Mouse (Mus musculus) forebrain, embryonic 12.5 days (tissue): ENCODE data around the gene Olfr1055. TPM values are rescaled to one million over a fixed set of nuclear protein-coding genes. Genes with fewer than 3 reads are reported as not detected.
"Not testable (repeated sequence)": the region's sequence is repeated elsewhere in the genome, so short reads cannot be mapped to it uniquely, and the experiment has no call there.

Experiments
- ATAC-seq: fragments of 200-750 bp; cut with Nextera tagmentation; 2 replicates; pipeline ENCODE4 v1.8.0; 2017; ENCODE audit warnings: moderate TSS enrichment; ENCODE audit not compliant: low FRiP score
- H3K27ac ChIP-seq: fragments of 300-500 bp; sonication (generic); 2 replicates; pipeline ENCODE4 v1.5.1; 2016; ENCODE audit warnings: mild to moderate bottlenecking
- H3K27me3 ChIP-seq: fragments of 300-500 bp; sonication (generic); 2 replicates; pipeline ENCODE4 v1.6.1; 2016; ENCODE audit warnings: mild to moderate bottlenecking
- H3K36me3 ChIP-seq: fragments of 300-500 bp; sonication (generic); replicated peaks from 2 replicates; pipeline ENCODE4 v1.6.1; 2016; ENCODE audit warnings: mild to moderate bottlenecking
- H3K4me1 ChIP-seq: fragments of 300-500 bp; sonication (generic); 2 replicates; pipeline ENCODE4 v1.6.1; 2016
- H3K4me2 ChIP-seq: fragments of 300-500 bp; sonication (generic); 2 replicates; pipeline ENCODE4 v1.6.1; 2016; ENCODE audit warnings: mild to moderate bottlenecking, moderate library complexity
- H3K4me3 ChIP-seq: fragments of 300-500 bp; sonication (generic); replicated peaks from 2 replicates; pipeline ENCODE4 v1.5.1; 2016; ENCODE audit warnings: mild to moderate bottlenecking
- H3K9ac ChIP-seq: fragments of 300-500 bp; sonication (generic); 2 replicates; pipeline ENCODE4 v1.6.1; 2016; ENCODE audit warnings: mild to moderate bottlenecking
- H3K9me3 ChIP-seq: fragments of 300-500 bp; sonication (generic); 2 replicates; pipeline ENCODE4 v1.6.1; 2016
- WGBS: fragments of 180-500 bp; shearing (Covaris S2); methylation state at CpG from one replicate; pipeline ENCODE4 v1.1.7; 2016; 5-methylcytosine and 5-hydroxymethylcytosine counted together
- polyA plus RNA-seq: library from polyadenylated mRNA; unstranded; fragments of >200 nt; fragmentation: Nextera tagmentation; extraction: Ambion mirVana; gene quantifications from 2 replicates; pipeline ENCODE4 v1.2.1, GENCODE M21; 2016

The Olfr1055 gene
- not detected in 2 replicates for polyA plus RNA-seq

GRCm38 (mm10) chr2:86350184-86350583 is at the start of gene Olfr1055:
Gene Olfr1055, minus strand, starts transcription at chr2:86350284.
- Histone ChIP-seq H3K4me1 (no peaks in the 10 kb centered on the region), H3K9ac (no peak within 1 kb of the TSS), H3K36me3 (no peaks in the 10 kb centered on the region), H3K27ac (no peak within 1 kb of the TSS), H3K9me3 (no peaks in the 10 kb centered on the region), H3K4me3 (no peak within 1 kb of the TSS), H3K27me3 (no peaks in the 10 kb centered on the region), H3K4me2 (no peak within 1 kb of the TSS)
- WGBS = 94% methylated on average over 5 of the region's 5 CpGs
- ATAC-seq = no peak

GRCm38 (mm10) chr2:86395114-86395513 is 45.0 kb upstream of the Olfr1055 start:
- no peaks in the 10 kb centered on the region for H3K36me3 ChIP-seq
- no peak overlapping the region for H3K9ac ChIP-seq
- H3K4me3 ChIP-seq = no peak overlapping the region
- no peak overlapping the region for H3K4me2 ChIP-seq
- no peak overlapping the region for H3K27ac ChIP-seq
- no peaks in the 10 kb centered on the region for H3K9me3 ChIP-seq
- WGBS = 83% methylated on average over 2 of the region's 2 CpGs
- H3K4me1 ChIP-seq = no peaks in the 10 kb centered on the region
- no peak for ATAC-seq
- H3K27me3 ChIP-seq = no peaks in the 10 kb centered on the region

- not testable (repeated sequence) for H3K4me2 ChIP-seq
Observed at GRCm38 (mm10) chr2:86388461-86388860, 38.4 kb upstream of the Olfr1055 start, which contains the start of gene Olfr1058. Gene Olfr1058, minus strand, starts transcription at chr2:86388561.

GRCm38 (mm10) chr2:86378293-86378692 is 28.2 kb upstream of the Olfr1055 start, which contains the start of gene Olfr1057:
Gene Olfr1057, minus strand, starts transcription at chr2:86378393.
- no peak for ATAC-seq
- H3K27me3 ChIP-seq = no peaks in the 10 kb centered on the region
- no peak within 1 kb of the TSS for H3K9ac ChIP-seq
- H3K4me2 ChIP-seq = no peak within 1 kb of the TSS
- no peak within 1 kb of the TSS for H3K4me3 ChIP-seq
- H3K36me3 ChIP-seq = no peaks in the 10 kb centered on the region
- no peaks in the 10 kb centered on the region for H3K9me3 ChIP-seq
- H3K4me1 ChIP-seq = no peaks in the 10 kb centered on the region
- H3K27ac ChIP-seq = no peak within 1 kb of the TSS

More at GRCm38 (mm10) chr2:86388461-86388860, 38.4 kb upstream of the Olfr1055 start, which contains the start of gene Olfr1058:
- H3K4me3 ChIP-seq, H3K36me3 ChIP-seq, H3K4me1 ChIP-seq, H3K9me3 ChIP-seq, H3K27me3 ChIP-seq, H3K9ac ChIP-seq, ATAC-seq, H3K27ac ChIP-seq: not testable (repeated sequence)

GRCm38 (mm10) chr2:86366342-86366741 is 16.3 kb upstream of the Olfr1055 start:
- not testable (repeated sequence) for H3K4me1 ChIP-seq, H3K27ac ChIP-seq

GRCm38 (mm10) chr2:86362369-86362768 is 12.3 kb upstream of the Olfr1055 start, which contains the start of gene Olfr1056:
Gene Olfr1056, minus strand, starts transcription at chr2:86362469.
- H3K36me3 ChIP-seq = no peaks in the 10 kb centered on the region
- ATAC-seq = no peak
- no peaks in the 10 kb centered on the region for H3K9me3 ChIP-seq
- no peak within 1 kb of the TSS for H3K4me2 ChIP-seq
- no peak within 1 kb of the TSS for H3K4me3 ChIP-seq
- H3K27ac ChIP-seq = no peak within 1 kb of the TSS
- no peaks in the 10 kb centered on the region for H3K4me1 ChIP-seq
- H3K9ac ChIP-seq = no peak within 1 kb of the TSS
- no peaks in the 10 kb centered on the region for H3K27me3 ChIP-seq

More at GRCm38 (mm10) chr2:86366342-86366741, 16.3 kb upstream of the Olfr1055 start:
- not testable (repeated sequence) for H3K4me3 ChIP-seq, H3K36me3 ChIP-seq, H3K27me3 ChIP-seq, H3K9ac ChIP-seq, H3K4me2 ChIP-seq, H3K9me3 ChIP-seq, ATAC-seq
- WGBS = no CpG with 5 or more reads among the region's 6 CpGs

GRCm38 (mm10) chr2:86351751-86352150 is 1.7 kb upstream of the Olfr1055 start:
- not testable (repeated sequence) for H3K36me3 ChIP-seq, H3K4me2 ChIP-seq, H3K4me3 ChIP-seq, H3K27ac ChIP-seq, H3K9ac ChIP-seq, ATAC-seq, H3K27me3 ChIP-seq, H3K9me3 ChIP-seq, H3K4me1 ChIP-seq
- WGBS = 100% methylated on average over 1 of the region's 1 CpGs

- no peak within 1 kb of the TSS for H3K4me2 ChIP-seq
- no peaks in the 10 kb centered on the region for H3K9me3 ChIP-seq
- WGBS = 89% methylated on average over 3 of the region's 3 CpGs
- H3K36me3 ChIP-seq = no peaks in the 10 kb centered on the region
- no peak within 1 kb of the TSS for H3K4me3 ChIP-seq
- no peaks in the 10 kb centered on the region for H3K4me1 ChIP-seq
- ATAC-seq = no peak
- no peak within 1 kb of the TSS for H3K9ac ChIP-seq
- H3K27me3 ChIP-seq = no peaks in the 10 kb centered on the region
- H3K27ac ChIP-seq = no peak within 1 kb of the TSS
Observed at GRCm38 (mm10) chr2:86335333-86335732, 14.8 kb downstream of the Olfr1055 start, which contains the start of gene Olfr1054. Gene Olfr1054, minus strand, starts transcription at chr2:86335433.

- Histone ChIP-seq H3K4me3 (no peak within 1 kb of the TSS), H3K9me3 (no peaks in the 10 kb centered on the region), H3K4me1 (no peaks in the 10 kb centered on the region), H3K36me3 (no peaks in the 10 kb centered on the region), H3K9ac (no peak within 1 kb of the TSS), H3K4me2 (no peak within 1 kb of the TSS), H3K27ac (no peak within 1 kb of the TSS), H3K27me3 (no peaks in the 10 kb centered on the region)
- 63% methylated on average over 3 of the region's 3 CpGs for WGBS
- no peak for ATAC-seq
Observed at GRCm38 (mm10) chr2:86315184-86315583, 34.9 kb downstream of the Olfr1055 start, which contains the start of gene Olfr1053. Gene Olfr1053, minus strand, starts transcription at chr2:86315284.

Other genes starting within 250 kb of the Olfr1055 start
- not detected in 2 replicates for gene Olfr1039, start 214.4 kb downstream of the Olfr1055 start, polyA plus RNA-seq
- gene Olfr1040, start 203.6 kb downstream of the Olfr1055 start, polyA plus RNA-seq = not detected in 2 replicates
- gene Olfr1042, start 188.4 kb downstream of the Olfr1055 start, polyA plus RNA-seq = not detected in 2 replicates
- gene Olfr1043, start 182.8 kb downstream of the Olfr1055 start, polyA plus RNA-seq = not detected in 2 replicates
- gene Olfr1044, start 172.5 kb downstream of the Olfr1055 start, polyA plus RNA-seq = not detected in 2 replicates
- gene Olfr52, start 164.6 kb downstream of the Olfr1055 start, polyA plus RNA-seq = not detected in 2 replicates
- not detected in 2 replicates for gene Olfr1045, start 147.3 kb downstream of the Olfr1055 start, polyA plus RNA-seq
- not detected in 2 replicates for gene Olfr1046, start 131.0 kb downstream of the Olfr1055 start, polyA plus RNA-seq
- gene Olfr1047, start 118.9 kb downstream of the Olfr1055 start, polyA plus RNA-seq = not detected in 2 replicates
- not detected in 2 replicates for gene Olfr1048, start 110.0 kb downstream of the Olfr1055 start, polyA plus RNA-seq
- gene Olfr1049, start 92.0 kb downstream of the Olfr1055 start, polyA plus RNA-seq = not detected in 2 replicates
- not detected in 2 replicates for gene Olfr1051, start 71.2 kb downstream of the Olfr1055 start, polyA plus RNA-seq
- gene Olfr1052, start 57.8 kb downstream of the Olfr1055 start, polyA plus RNA-seq = not detected in 2 replicates
- gene Olfr1053, start 35.0 kb downstream of the Olfr1055 start, polyA plus RNA-seq = not detected in 2 replicates
- not detected in 2 replicates for gene Olfr1054, start 14.9 kb downstream of the Olfr1055 start, polyA plus RNA-seq
- gene Olfr1056, start 12.2 kb upstream of the Olfr1055 start, polyA plus RNA-seq = not detected in 2 replicates
- gene Olfr1057, start 28.1 kb upstream of the Olfr1055 start, polyA plus RNA-seq = not detected in 2 replicates
- gene Olfr1058, start 38.3 kb upstream of the Olfr1055 start, polyA plus RNA-seq = not detected in 2 replicates
- gene Olfr1061, start 63.8 kb upstream of the Olfr1055 start, polyA plus RNA-seq = not detected in 2 replicates
- gene Olfr1062, start 76.5 kb upstream of the Olfr1055 start, polyA plus RNA-seq = not detected in 2 replicates
- gene Olfr1065, start 100.3 kb upstream of the Olfr1055 start, polyA plus RNA-seq = not detected in 2 replicates
- not detected in 2 replicates for gene Olfr1066, start 106.0 kb upstream of the Olfr1055 start, polyA plus RNA-seq
- not detected in 2 replicates for gene Olfr228, start 137.1 kb upstream of the Olfr1055 start, polyA plus RNA-seq
- gene Olfr1076, start 158.2 kb upstream of the Olfr1055 start, polyA plus RNA-seq = not detected in 2 replicates
- not detected in 2 replicates for gene Olfr1079, start 192.2 kb upstream of the Olfr1055 start, polyA plus RNA-seq
- gene Olfr1080, start 208.0 kb upstream of the Olfr1055 start, polyA plus RNA-seq = not detected in 2 replicates
- gene Olfr1082, start 248.7 kb upstream of the Olfr1055 start, polyA plus RNA-seq = not detected in 2 replicates